Mouse (Mus musculus) right cerebral cortex, postnatal 36 days (tissue): ENCODE measurements around the gene Akap9.
"Not testable (repeated sequence)": the region's sequence is repeated elsewhere in the genome, so short reads cannot be mapped to it uniquely, and the experiment has no call there.

Source experiments
- DNase-seq, 2 experiments: peaks; one replicate each; pipeline ENCODE4 v3.0.0; 2022; ENCODE audit warnings: low spot score in 2 of 2, mixed read lengths in 1 of 2

Akap9 gene

DNA sequence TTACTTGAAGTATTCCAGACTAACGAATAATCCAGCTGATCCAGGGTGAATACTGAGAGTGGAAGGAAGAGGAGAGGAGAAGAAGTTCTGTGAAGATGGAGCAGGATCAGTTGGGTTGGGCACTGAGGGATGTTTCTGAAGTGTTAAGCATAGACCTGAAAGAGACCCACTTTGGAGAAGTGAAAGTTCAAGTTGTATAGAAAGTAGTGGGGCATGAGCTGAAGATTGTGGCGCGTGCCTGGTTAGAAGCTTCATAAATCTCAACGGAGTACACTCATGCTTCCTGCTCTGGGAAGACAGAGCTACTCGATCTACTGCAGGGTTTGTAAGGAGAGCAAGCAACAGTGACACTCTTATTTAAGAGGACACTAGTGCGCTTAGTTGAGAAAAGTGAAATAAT lies 41.3 kb downstream of the Akap9 start:
- DNase-seq, result no peak

- no peak for DNase-seq
Observed at GRCm38 (mm10) chr5:3970936-3971335, 43.1 kb downstream of the Akap9 start.

DNA sequence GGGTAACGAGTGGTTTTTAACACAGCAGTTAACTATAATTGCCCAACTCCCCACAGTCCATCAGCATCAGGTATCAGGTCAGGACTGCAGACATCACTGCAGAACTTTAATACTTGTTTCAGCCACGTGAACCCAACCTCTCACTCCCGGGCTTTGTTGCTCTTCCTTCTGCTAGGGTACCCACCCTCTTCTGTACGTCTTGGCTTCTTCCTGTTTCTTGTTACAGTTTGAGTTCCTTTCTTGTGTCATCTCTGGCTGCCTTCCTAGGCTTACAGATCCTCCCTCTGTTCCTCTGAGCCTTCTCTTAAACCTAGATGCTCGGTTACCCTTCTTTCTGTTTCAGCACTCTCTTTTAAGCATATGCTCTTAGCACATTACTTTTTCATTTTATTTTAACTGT lies 45.9 kb downstream of the Akap9 start:
- no peak for DNase-seq

GRCm38 (mm10) chr5:3974896-3975295 lies 47.0 kb downstream of the Akap9 start:
- DNase-seq, result no peak

DNA sequence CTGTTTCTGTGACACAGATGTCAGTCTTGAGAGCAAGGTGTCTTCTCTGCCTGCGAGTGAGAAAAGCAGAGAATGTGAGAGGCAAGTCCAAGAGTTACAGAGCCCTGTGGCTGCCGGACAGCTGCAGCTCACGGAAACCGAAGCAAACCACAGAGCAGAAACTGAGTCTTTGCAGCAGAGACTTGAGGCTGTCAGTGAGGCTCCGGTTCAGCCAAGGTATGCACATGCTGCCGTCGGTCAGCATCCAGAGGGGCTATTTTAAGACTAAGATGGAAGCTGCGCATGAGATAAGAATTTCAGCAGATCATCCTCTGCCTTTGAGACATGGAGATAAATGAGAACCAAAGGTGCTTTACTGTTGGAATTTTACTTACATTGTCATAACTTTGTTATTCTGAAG lies 48.3 kb downstream of the Akap9 start:
- DNase-seq, result no peak

- no peak for DNase-seq
Observed at GRCm38 (mm10) chr5:3977904-3978303, 50.0 kb downstream of the Akap9 start.

GRCm38 (mm10) chr5:3989608-3990007 lies 61.8 kb downstream of the Akap9 start:
- no peak for DNase-seq

GRCm38 (mm10) chr5:3990499-3990898 lies 62.6 kb downstream of the Akap9 start:
- DNase-seq, result no peak

- DNase-seq, result no peak
Observed at GRCm38 (mm10) chr5:4004531-4005469, 76.9 kb downstream of the Akap9 start.

DNA sequence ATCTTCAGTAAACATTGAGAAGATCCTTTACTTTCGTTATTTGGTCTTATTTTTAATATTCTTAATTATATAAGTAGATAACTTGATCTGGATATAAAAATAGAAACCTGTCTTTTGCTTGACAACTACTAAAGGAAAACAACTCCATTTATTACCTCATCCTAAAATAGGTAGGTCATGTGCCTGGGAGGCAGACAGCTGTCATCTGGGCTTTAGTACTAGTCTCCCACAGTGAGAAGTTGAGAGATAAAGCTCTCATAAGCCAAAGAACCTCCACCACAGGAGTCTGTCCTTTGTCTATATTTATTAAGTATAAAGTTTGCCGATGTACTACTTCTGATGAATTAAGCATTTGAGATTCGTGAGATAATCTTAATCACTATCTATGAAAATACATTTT lies 78.8 kb downstream of the Akap9 start:
- DNase-seq, result no peak

- no peak for DNase-seq
Observed at GRCm38 (mm10) chr5:4008266-4008665, 80.4 kb downstream of the Akap9 start.

GRCm38 (mm10) chr5:4009540-4009939 lies 81.7 kb downstream of the Akap9 start:
- no peak for DNase-seq

- DNase-seq, result not testable (repeated sequence)
Observed at GRCm38 (mm10) chr5:4017646-4018045, 89.8 kb downstream of the Akap9 start.

DNA sequence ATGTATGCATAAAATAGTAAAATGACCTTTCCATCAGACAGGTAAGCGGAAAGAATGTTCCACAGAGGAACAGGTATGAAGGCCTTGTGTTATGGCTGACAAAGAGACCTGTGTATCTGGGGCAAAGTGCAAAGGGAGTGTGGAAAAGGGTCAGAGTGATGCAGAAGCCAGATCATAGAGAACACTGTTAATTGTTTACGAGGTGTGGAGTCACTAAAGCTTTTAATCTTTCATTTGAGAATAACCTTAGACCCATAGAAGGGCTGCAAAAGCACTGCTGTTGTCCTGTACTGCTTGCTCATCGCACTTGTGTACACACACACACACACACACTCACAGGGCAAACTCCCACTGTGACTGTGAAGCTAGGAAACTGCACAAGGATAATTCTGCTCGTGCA lies 91.5 kb downstream of the Akap9 start:
- no peak for DNase-seq

- DNase-seq, result no peak
Observed at GRCm38 (mm10) chr5:4020018-4020417, 92.2 kb downstream of the Akap9 start.

DNA sequence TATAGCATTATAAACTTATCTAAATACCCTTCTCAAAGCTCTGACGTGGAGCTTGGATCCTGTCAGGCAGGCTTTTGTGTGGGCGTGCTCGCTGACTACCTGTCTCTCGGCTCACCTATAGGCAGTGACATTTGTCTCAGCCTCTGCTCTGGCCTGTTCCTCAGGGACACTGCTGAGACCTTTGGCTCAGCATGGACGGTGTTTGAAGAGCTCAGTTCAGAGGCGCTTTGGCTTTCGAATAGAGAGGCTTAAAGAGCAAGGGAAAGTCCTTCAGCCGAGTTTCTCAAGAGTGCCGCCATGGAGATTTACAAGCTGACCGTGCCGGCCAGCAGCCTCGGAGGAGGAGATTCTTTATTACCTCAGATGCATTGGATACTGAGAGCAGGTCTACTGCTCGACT lies 95.3 kb downstream of the Akap9 start:
- DNase-seq, result no peak

DNA sequence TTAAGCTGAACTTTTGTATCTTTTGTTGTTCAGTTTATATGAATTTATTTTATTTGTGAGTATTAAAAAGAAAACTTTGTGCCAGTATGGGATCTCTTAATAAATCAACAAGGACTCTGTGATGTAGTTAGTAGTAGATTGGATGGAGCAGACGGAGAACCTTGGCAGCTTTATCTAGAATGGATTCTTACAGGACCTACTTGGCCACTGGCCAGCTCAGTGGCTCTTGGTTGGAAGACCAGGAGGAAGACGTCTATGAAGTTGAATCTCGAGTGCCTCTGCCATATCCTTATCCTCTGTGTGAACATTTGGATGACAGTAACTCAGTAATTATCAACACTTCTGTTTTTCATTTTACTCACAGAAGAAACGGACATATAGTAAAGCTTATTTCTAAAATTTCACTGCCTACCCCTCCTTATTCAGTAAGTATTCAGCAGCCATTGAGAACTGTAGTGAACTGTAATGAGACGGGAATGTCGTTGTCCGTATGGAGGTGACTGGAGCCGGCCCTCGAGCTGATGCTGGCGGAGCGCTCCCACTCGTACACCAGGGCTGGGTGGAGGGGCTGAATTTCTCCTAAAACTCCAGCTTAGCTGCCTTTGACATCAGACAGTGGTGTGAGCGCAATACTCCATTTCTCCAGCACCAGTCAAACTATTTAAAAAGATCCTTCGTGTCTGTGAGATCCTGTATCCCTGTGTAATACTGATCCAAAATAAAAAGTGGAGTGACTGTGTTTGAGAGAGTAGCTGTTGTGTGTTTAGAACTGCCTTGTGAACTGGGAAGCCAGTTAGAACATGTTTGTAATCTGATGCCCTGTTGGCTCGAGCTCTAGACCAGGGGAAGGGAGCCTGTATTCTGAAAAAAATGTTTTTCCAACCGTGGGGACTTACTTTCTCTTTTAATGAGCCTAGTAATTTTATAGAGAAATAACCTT lies 96.2 kb downstream of the Akap9 start:
- DNase-seq, result no peak

- no peak for DNase-seq
Observed at GRCm38 (mm10) chr5:4024727-4025126, 96.9 kb downstream of the Akap9 start.

DNA sequence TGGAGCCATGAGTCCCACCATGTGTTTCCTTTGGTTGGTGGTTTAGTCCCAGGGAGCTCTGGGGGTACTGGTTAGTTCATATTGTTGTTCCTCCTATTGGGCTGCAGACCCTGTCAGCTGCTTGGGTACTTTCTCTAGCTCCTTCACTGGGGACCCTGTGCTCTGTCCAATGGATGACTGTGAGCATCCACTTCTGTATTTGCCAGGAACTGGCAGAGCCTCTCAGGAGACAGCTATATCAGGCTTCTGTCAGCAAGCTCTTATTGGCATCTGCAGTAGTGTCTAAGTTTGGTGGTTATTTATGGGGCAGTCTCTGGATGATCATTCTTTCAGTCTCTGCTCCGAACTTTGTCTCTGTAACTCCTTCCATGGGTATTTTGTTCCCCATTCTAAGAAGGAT lies 98.5 kb downstream of the Akap9 start:
- DNase-seq, result not testable (repeated sequence)

- DNase-seq, result no peak
Observed at GRCm38 (mm10) chr5:4028486-4029173, 100.8 kb downstream of the Akap9 start.

- no peak for DNase-seq
Observed at GRCm38 (mm10) chr5:4031846-4032245, 104.0 kb downstream of the Akap9 start.

DNA sequence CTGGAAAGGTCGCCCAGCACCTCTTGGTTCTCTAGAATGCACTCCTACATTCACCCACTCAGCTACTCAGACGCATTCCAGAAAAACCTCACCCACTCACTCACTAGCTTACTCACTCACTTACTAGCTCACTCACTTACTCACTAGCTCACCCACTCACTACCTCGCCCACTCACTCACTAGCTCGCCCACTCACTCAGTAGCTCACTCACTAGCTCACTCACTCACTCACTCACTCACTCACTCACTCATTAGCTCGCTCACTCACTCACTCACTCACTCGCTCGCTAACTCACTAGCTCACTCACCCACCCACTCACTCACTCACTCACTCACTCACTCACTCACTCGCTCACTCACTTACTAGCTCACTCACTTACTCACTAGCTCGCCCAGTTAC lies 108.8 kb downstream of the Akap9 start:
- DNase-seq, result no peak
